Mouse (Mus musculus): ENCODE measurements around the gene Sms. TPM values are rescaled to one million over a fixed set of nuclear protein-coding genes. Genes with fewer than 3 reads are reported as not detected.

The Sms gene
- polyA plus RNA-seq, 1 experiment from 2014 or later, result 121 TPM

DNA sequence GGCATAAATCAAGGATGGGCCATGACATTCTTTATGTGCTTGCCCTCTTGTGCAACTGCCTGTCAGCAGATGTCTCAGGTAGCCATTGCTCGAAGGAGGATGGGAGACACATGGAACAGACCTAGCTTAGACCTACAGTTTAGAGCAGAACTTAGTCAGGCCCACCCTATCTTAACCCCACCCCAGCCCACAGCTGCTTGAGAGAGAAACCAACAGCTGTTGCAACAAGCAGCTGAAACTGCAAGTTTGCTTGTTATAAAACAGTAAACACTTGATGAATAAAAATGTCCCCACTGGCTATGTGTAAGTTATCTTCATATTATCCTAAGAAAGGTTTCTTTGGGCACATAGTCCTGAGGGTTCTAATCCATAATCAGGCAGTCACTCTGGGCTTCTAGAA, 57.3 kb downstream of the Sms start:
- 87% methylated on average over 1 of the region's 1 CpGs for WGBS
- Histone ChIP-seq H3K4me3 (ENCODE audit: low read depth, low read length) (no peak overlapping the region), H3K4me2 (ENCODE audit: low read depth, low read length) (no peak overlapping the region), H3K27me3 (ENCODE audit: control insufficient read depth, insufficient read depth, low read length) (no peaks in the 10 kb centered on the region), H3K4me1 (ENCODE audit: control insufficient read depth, insufficient read depth, low read length) (no peaks in the 10 kb centered on the region), H3K9ac (replicated peaks; ENCODE audit: low read length) (no peak overlapping the region), H3K36me3 (replicated peaks; ENCODE audit: control insufficient read depth, insufficient read depth, low read depth, low read length) (no peaks in the 10 kb centered on the region), H3K27ac (replicated peaks; ENCODE audit: low read depth, low read length) (no peak overlapping the region), H3K9me3 (replicated peaks; ENCODE audit: control insufficient read depth, low read length) (no peaks in the 10 kb centered on the region)
- ATAC-seq (replicated peaks; ENCODE audit: insufficient number of reproducible peaks, low FRiP score, low TSS enrichment, low read depth), result no peak
- no peak for DNase-seq (ENCODE audit: low spot score)

- no peaks in the 10 kb centered on the region for H3K4me1 ChIP-seq (ENCODE audit: control insufficient read depth, insufficient read depth, low read length)
- H3K9ac ChIP-seq (replicated peaks; ENCODE audit: low read length), result no peak overlapping the region
- H3K4me2 ChIP-seq (ENCODE audit: low read depth, low read length), result no peak overlapping the region
- H3K4me3 ChIP-seq (ENCODE audit: low read depth, low read length), result no peak overlapping the region
- H3K27me3 ChIP-seq (ENCODE audit: control insufficient read depth, insufficient read depth, low read length), result no peaks in the 10 kb centered on the region
- ATAC-seq (replicated peaks; ENCODE audit: insufficient number of reproducible peaks, low FRiP score, low TSS enrichment, low read depth) (no peak), DNase-seq (ENCODE audit: low spot score) (no peak)
- H3K36me3 ChIP-seq (replicated peaks; ENCODE audit: control insufficient read depth, insufficient read depth, low read depth, low read length), result no peaks in the 10 kb centered on the region
- H3K9me3 ChIP-seq (replicated peaks; ENCODE audit: control insufficient read depth, low read length), result no peaks in the 10 kb centered on the region
- no peak overlapping the region for H3K27ac ChIP-seq (replicated peaks; ENCODE audit: low read depth, low read length)
- 69% methylated on average over 2 of the region's 2 CpGs for WGBS
These were observed 72.6 kb downstream of the Sms start for GRCm38 (mm10) chrX:157419451-157419850.

GRCm38 (mm10) chrX:157415212-157415611, 76.9 kb downstream of the Sms start, which contains the start of gene Phex:
Gene Phex, minus strand, starts transcription at chrX:157415312.
- DNase-seq (ENCODE audit: low spot score) (no peak), ATAC-seq (replicated peaks; ENCODE audit: insufficient number of reproducible peaks, low FRiP score, low TSS enrichment, low read depth) (no peak)
- Histone ChIP-seq H3K27me3 (ENCODE audit: control insufficient read depth, insufficient read depth, low read length) (no peaks in the 10 kb centered on the region), H3K4me2 (ENCODE audit: low read depth, low read length) (no peak within 1 kb of the TSS), H3K9me3 (replicated peaks; ENCODE audit: control insufficient read depth, low read length) (no peaks in the 10 kb centered on the region), H3K4me1 (ENCODE audit: control insufficient read depth, insufficient read depth, low read length) (no peaks in the 10 kb centered on the region), H3K27ac (replicated peaks; ENCODE audit: low read depth, low read length) (no peak within 1 kb of the TSS), H3K36me3 (replicated peaks; ENCODE audit: control insufficient read depth, insufficient read depth, low read depth, low read length) (no peaks in the 10 kb centered on the region), H3K4me3 (ENCODE audit: low read depth, low read length) (no peak within 1 kb of the TSS), H3K9ac (replicated peaks; ENCODE audit: low read length) (no peak within 1 kb of the TSS)
- WGBS, result 45% methylated on average over 5 of the region's 5 CpGs

GRCm38 (mm10) chrX:157404919-157405318, 87.2 kb downstream of the Sms start:
- 67% methylated on average over 6 of the region's 6 CpGs for WGBS
- H3K4me3 ChIP-seq (ENCODE audit: low read depth, low read length), result no peak overlapping the region
- no peaks in the 10 kb centered on the region for H3K9me3 ChIP-seq (replicated peaks; ENCODE audit: control insufficient read depth, low read length)
- H3K27ac ChIP-seq (replicated peaks; ENCODE audit: low read depth, low read length), result no peak overlapping the region
- DNase-seq (ENCODE audit: low spot score) (no peak), ATAC-seq (replicated peaks; ENCODE audit: insufficient number of reproducible peaks, low FRiP score, low TSS enrichment, low read depth) (no peak)
- H3K36me3 ChIP-seq (replicated peaks; ENCODE audit: control insufficient read depth, insufficient read depth, low read depth, low read length), result no peaks in the 10 kb centered on the region
- H3K4me2 ChIP-seq (ENCODE audit: low read depth, low read length), result no peak overlapping the region
- H3K27me3 ChIP-seq (ENCODE audit: control insufficient read depth, insufficient read depth, low read length), result no peaks in the 10 kb centered on the region
- H3K9ac ChIP-seq (replicated peaks; ENCODE audit: low read length), result no peak overlapping the region
- no peaks in the 10 kb centered on the region for H3K4me1 ChIP-seq (ENCODE audit: control insufficient read depth, insufficient read depth, low read length)

Other genes starting within 250 kb of the Sms start
- 0.35 and 0.76 TPM in 2 replicates for gene Phex, start 77.0 kb downstream of the Sms start, polyA plus RNA-seq (2014; fragmentation: Nextera tagmentation; extraction: Ambion mirVana)
- gene Yy2, start 76.7 kb upstream of the Sms start, polyA plus RNA-seq (2014; fragmentation: Nextera tagmentation; extraction: Ambion mirVana), result 6.5 and 8.4 TPM in 2 replicates
- 24.7 and 27.0 TPM in 2 replicates for gene Mbtps2, start 106.4 kb upstream of the Sms start, polyA plus RNA-seq (2014; fragmentation: Nextera tagmentation; extraction: Ambion mirVana)
- 0.59 and 3.6 TPM in 2 replicates for gene Smpx, start 206.6 kb upstream of the Sms start, polyA plus RNA-seq (2014; fragmentation: Nextera tagmentation; extraction: Ambion mirVana)

All from embryonic facial prominence, embryonic 11.5 days (tissue).